Mouse (Mus musculus) small intestine, adult 2 months (tissue): ENCODE data around the gene Fbln2. TPM values are rescaled to one million over a fixed set of nuclear protein-coding genes. Genes with fewer than 3 reads are reported as not detected.

ENCODE experiments used
- H3K27ac ChIP-seq: fragments of 200-500 bp; 2 replicates; pipeline ENCODE4 v1.5.1; 2012; ENCODE audit warnings: low read depth, low read length, control low read depth, inconsistent platforms; ENCODE audit not compliant: insufficient read depth
- H3K27me3 ChIP-seq: fragments of 200-500 bp; 2 replicates; pipeline ENCODE4 v1.6.1; 2012; ENCODE audit warnings: mild to moderate bottlenecking, moderate library complexity, low read length, inconsistent platforms; ENCODE audit not compliant: control insufficient read depth, insufficient read depth
- H3K36me3 ChIP-seq: fragments of 200-500 bp; 2 replicates; pipeline ENCODE4 v1.6.1; 2012; ENCODE audit warnings: mild to moderate bottlenecking, low read length, control low read depth, inconsistent platforms; ENCODE audit not compliant: control insufficient read depth, insufficient read depth
- H3K4me1 ChIP-seq: fragments of 200-500 bp; 2 replicates; pipeline ENCODE4 v1.6.1; 2012; ENCODE audit warnings: low read length, inconsistent platforms, mixed read lengths; ENCODE audit not compliant: control insufficient read depth, insufficient read depth, insufficient read length
- H3K4me3 ChIP-seq: fragments of 200-500 bp; 2 replicates; pipeline ENCODE4 v1.5.1; 2012; ENCODE audit warnings: low read depth, mild to moderate bottlenecking, control low read depth, inconsistent platforms, low read length, moderate library complexity
- CTCF ChIP-seq: fragments of 200-500 bp; IDR thresholded peaks from 2 replicates; pipeline ENCODE4 v1.5.1; 2012; ENCODE audit warnings: low read depth, mild to moderate bottlenecking, control low read depth, inconsistent platforms, low read length, moderate library complexity, mixed read lengths; ENCODE audit not compliant: insufficient replicate concordance, insufficient read length; ENCODE audit errors: extremely low read depth
- POLR2A ChIP-seq: fragments of 200-500 bp; IDR thresholded peaks from 2 replicates; pipeline ENCODE4 v1.6.1; 2012; ENCODE audit warnings: low read depth, mild to moderate bottlenecking, control low read depth, inconsistent platforms, low read length, moderate library complexity
- WGBS: fragments of 180-500 bp; shearing (Covaris S2); methylation state at CpG from one replicate; pipeline ENCODE4 v1.1.7; 2018; 5-methylcytosine and 5-hydroxymethylcytosine counted together
- polyA plus RNA-seq: library from polyadenylated mRNA; depleted of rRNA; stranded (reverse); fragments of >200 nt; gene quantifications from 2 replicates; pipeline ENCODE4 v1.2.3, GENCODE M21; 2012

Fbln2 gene
- polyA plus RNA-seq, 1 experiment, result 19.6 TPM

GRCm38 (mm10) chr6:91288961-91289360 is 76.7 kb downstream of the Fbln2 start:
- TF ChIP-seq CTCF, result no peak
- TF ChIP-seq POLR2A, result no peak
- Histone ChIP-seq H3K27me3 (peaks cover 19% of the 10 kb centered on the region), H3K4me1 (peaks cover 4% of the 10 kb centered on the region), H3K27ac (no peak overlapping the region), H3K4me3 (no peak overlapping the region), H3K36me3 (no peaks in the 10 kb centered on the region)
- 44% methylated on average over 1 of the region's 1 CpGs for WGBS

- Histone ChIP-seq H3K27ac (no peak overlapping the region), H3K4me3 (no peak overlapping the region), H3K36me3 (no peaks in the 10 kb centered on the region), H3K27me3 (peaks cover 6% of the 10 kb centered on the region; the same call in 1 of the 2 replicates), H3K4me1 (no peaks in the 10 kb centered on the region)
- WGBS, result 55% methylated on average over 10 of the region's 10 CpGs
- TF ChIP-seq CTCF (no peak), POLR2A (no peak)
These were observed 78.7 kb downstream of the Fbln2 start for GRCm38 (mm10) chr6:91290937-91291336.

GRCm38 (mm10) chr6:91295431-91295830 is 83.2 kb downstream of the Fbln2 start:
- TF ChIP-seq POLR2A (no peak), CTCF (no peak)
- H3K4me1 ChIP-seq, result no peaks in the 10 kb centered on the region
- 43% methylated on average over 4 of the region's 4 CpGs for WGBS
- H3K4me3 ChIP-seq, result no peak overlapping the region
- H3K27me3 ChIP-seq, result no peaks in the 10 kb centered on the region
- H3K36me3 ChIP-seq, result no peaks in the 10 kb centered on the region
- no peak overlapping the region for H3K27ac ChIP-seq

GRCm38 (mm10) chr6:91298828-91299227 is 86.6 kb downstream of the Fbln2 start:
- no peak for TF ChIP-seq POLR2A
- TF ChIP-seq CTCF, result no peak
- Histone ChIP-seq H3K4me1 (no peaks in the 10 kb centered on the region), H3K36me3 (no peaks in the 10 kb centered on the region), H3K27me3 (no peaks in the 10 kb centered on the region), H3K4me3 (no peak overlapping the region), H3K27ac (no peak overlapping the region)
- 10% methylated on average over 6 of the region's 6 CpGs for WGBS

GRCm38 (mm10) chr6:91300079-91300478 is 87.8 kb downstream of the Fbln2 start:
- Histone ChIP-seq H3K36me3 (no peaks in the 10 kb centered on the region), H3K27ac (no peak overlapping the region), H3K4me1 (no peaks in the 10 kb centered on the region), H3K27me3 (no peaks in the 10 kb centered on the region), H3K4me3 (no peak overlapping the region)
- no peak for TF ChIP-seq CTCF
- TF ChIP-seq POLR2A, result no peak
- 62% methylated on average over 3 of the region's 3 CpGs for WGBS

- no peak overlapping the region for H3K4me3 ChIP-seq
- H3K36me3 ChIP-seq, result no peaks in the 10 kb centered on the region
- TF ChIP-seq POLR2A (no peak), CTCF (no peak)
- no peak overlapping the region for H3K27ac ChIP-seq
- no peaks in the 10 kb centered on the region for H3K27me3 ChIP-seq
- WGBS, result 63% methylated on average over 1 of the region's 1 CpGs
- H3K4me1 ChIP-seq, result no peaks in the 10 kb centered on the region
These were observed 89.6 kb downstream of the Fbln2 start for GRCm38 (mm10) chr6:91301839-91302238.

- Histone ChIP-seq H3K27ac (no peak overlapping the region), H3K27me3 (no peaks in the 10 kb centered on the region), H3K4me3 (no peak overlapping the region), H3K4me1 (no peaks in the 10 kb centered on the region), H3K36me3 (no peaks in the 10 kb centered on the region)
- TF ChIP-seq POLR2A (no peak), CTCF (no peak)
- 81% methylated on average over 3 of the region's 3 CpGs for WGBS
These were observed 90.1 kb downstream of the Fbln2 start for GRCm38 (mm10) chr6:91302337-91302736.

- Histone ChIP-seq H3K36me3 (no peaks in the 10 kb centered on the region), H3K4me3 (no peak overlapping the region), H3K4me1 (no peaks in the 10 kb centered on the region), H3K27me3 (no peaks in the 10 kb centered on the region), H3K27ac (no peak overlapping the region)
- TF ChIP-seq CTCF (no peak), POLR2A (no peak)
- WGBS, result 54% methylated on average over 4 of the region's 4 CpGs
These were observed 91.9 kb downstream of the Fbln2 start for GRCm38 (mm10) chr6:91304172-91304571.
